Mouse (Mus musculus) cortical plate, adult 2 months (tissue): Measurements from ENCODE around the gene Ulk1.

ENCODE experiments used
- CTCF ChIP-seq: fragments of 200-500 bp; IDR thresholded peaks from 2 replicates; pipeline ENCODE4 v1.5.1; 2011; ENCODE audit warnings: mild to moderate bottlenecking, control low read depth, low read length; ENCODE audit not compliant: insufficient read depth; ENCODE audit errors: extremely low read depth
- POLR2A ChIP-seq: fragments of 200-500 bp; IDR thresholded peaks from 2 replicates; pipeline ENCODE4 v1.6.1; 2011; ENCODE audit warnings: mild to moderate bottlenecking, low read length, control low read depth; ENCODE audit not compliant: insufficient read depth; ENCODE audit errors: extremely low read depth

- 0 out of 2 replicates have a peak, but pooled peaks have one; percentile 14 for TF ChIP-seq POLR2A
- no peak for TF ChIP-seq CTCF
Measured at GRCm38 (mm10) chr5:110859013-110859650, 49.2 kb upstream of the Ulk1 start.
